In genomic region chr4:53437110-53437755, GRCm38 (mm10) we compare ENCODE assay signal across 11 mouse cellular contexts. TPM values are rescaled to one million over a fixed set of nuclear protein-coding genes. Genes with fewer than 3 reads are reported as not detected.
DNase-seq lines count a peak whose midpoint lies in the region; ATAC-seq lines count a peak whose summit lies in the region.
"Had no signal": no experiment of that assay in that cellular context is flagged by ENCODE, and none has a peak within 500 bp of the region (broad histone marks: within the 10 kb centered on the region; RNA-seq: fewer than 3 reads in every experiment).

No protein-coding gene starts in this region.

- H3K4me1 ChIP-seq in heart, embryonic 11.5 days (ENCODE audit: control insufficient read depth, insufficient read depth, low read length), result peaks cover 11% of the 10 kb centered on the region
- peaks cover 16% of the 10 kb centered on the region for H3K4me1 ChIP-seq in forebrain, embryonic 15.5 days

- no peaks in the 10 kb centered on the region; the same call in 1 of the 2 replicates for H3K27me3 ChIP-seq in heart, embryonic 11.5 days (ENCODE audit: control insufficient read depth, insufficient read depth, low read length)
- H3K27me3 ChIP-seq in forebrain, embryonic 15.5 days, result no peaks in the 10 kb centered on the region
- H3K27me3 ChIP-seq: heart, embryonic 15.5 days had no signal

- DNase-seq in heart, adult 8-10 months (ENCODE audit: low spot score), result peak; percentile 41
- peak; percentile 28 for DNase-seq in urinary bladder, postnatal 14 days (ENCODE audit: low spot score)
- no peak for DNase-seq in urinary bladder, postnatal 10 days (ENCODE audit: low spot score)
- peak; percentile 61 to 74 for DNase-seq in left cerebral cortex, postnatal 14 days (ENCODE audit: low spot score in 2 of 2)
- no peak for DNase-seq in retina, postnatal 1 day
- no peak for DNase-seq in retina, embryonic 14.5 days (ENCODE audit: low spot score)
- DNase-seq: cerebellum, postnatal 36 days had no signal

- H3K27ac ChIP-seq in heart, embryonic 11.5 days (ENCODE audit: low read depth, low read length), result no peak overlapping the region
- no peak overlapping the region; the same call in 1 of the 2 replicates for H3K27ac ChIP-seq in forebrain, embryonic 15.5 days (replicated peaks)
- H3K27ac ChIP-seq: heart, embryonic 15.5 days had no signal

- no peaks in the 10 kb centered on the region for H3K9me3 ChIP-seq in heart, embryonic 11.5 days (replicated peaks; ENCODE audit: control insufficient read depth, low read length)
- no peaks in the 10 kb centered on the region for H3K9me3 ChIP-seq in forebrain, embryonic 15.5 days
- H3K9me3 ChIP-seq: heart, embryonic 15.5 days had no signal

- H3K4me2 ChIP-seq in heart, embryonic 11.5 days, result no peak overlapping the region
- H3K4me2 ChIP-seq in forebrain, embryonic 15.5 days (replicated peaks), result no peak overlapping the region
- H3K4me2 ChIP-seq: heart, embryonic 15.5 days; liver, embryonic 11.5 days had no signal

- intact Hi-C loops in left cerebral cortex, postnatal 14 days (cut with DNase I), result loop anchor here (5.0 kb wide), 2 partner anchors 35 to 55 kb away; no protein-coding TSS in a partner anchor

- no peaks in the 10 kb centered on the region for H3K36me3 ChIP-seq in heart, embryonic 11.5 days (ENCODE audit: control insufficient read depth, insufficient read depth, low read length)
- H3K36me3 ChIP-seq in forebrain, embryonic 15.5 days, result no peaks in the 10 kb centered on the region
- H3K36me3 ChIP-seq: heart, embryonic 15.5 days had no signal

- no peak overlapping the region for H3K9ac ChIP-seq in heart, embryonic 11.5 days (ENCODE audit: low read depth, low read length)
- no peak overlapping the region for H3K9ac ChIP-seq in forebrain, embryonic 15.5 days (replicated peaks)
- H3K9ac ChIP-seq: heart, embryonic 15.5 days had no signal

- no peak for ATAC-seq in heart, embryonic 11.5 days (replicated peaks; ENCODE audit: insufficient number of reproducible peaks, low FRiP score, low TSS enrichment)
- ATAC-seq in forebrain, embryonic 15.5 days (replicated peaks), result no peak

- WGBS in heart, embryonic 11.5 days (ENCODE audit: insufficient replicate concordance), result 78% methylated on average over 10 of the region's 10 CpGs
- WGBS in forebrain, embryonic 15.5 days, result 69% methylated on average over 10 of the region's 10 CpGs

- no peak overlapping the region for H3K4me3 ChIP-seq in heart, embryonic 11.5 days (ENCODE audit: low read depth, low read length)
- no peak overlapping the region for H3K4me3 ChIP-seq in forebrain, embryonic 15.5 days
- H3K4me3 ChIP-seq: heart, embryonic 15.5 days had no signal

RNA-seq across cellular contexts. Expression of gene Slc44a1, which starts 3.0 kb away (rescaled TPM):
- 10 to 100 TPM; 26.4 to 31.2 (median 28.9) TPM for total RNA-seq in heart, adult 8-10 months (2022)
- polyA plus RNA-seq in heart, embryonic 11.5 days (2014; fragmentation: Nextera tagmentation; extraction: Ambion mirVana), result 19.5 and 25.5 TPM in 2 replicates
- 10 to 100 TPM; 65.0 to 70.6 TPM for total RNA-seq in left cerebral cortex, postnatal 14 days (2021)
- polyA plus RNA-seq in forebrain, embryonic 15.5 days (2015; fragmentation: Nextera tagmentation; extraction: Ambion mirVana), result 15.8 and 16.7 TPM in 2 replicates

Comparison
In these comparisons a context has a peak if more than half of its experiments do, and no peak if none do; other contexts are left out.
1. DNase-seq: peak in heart, adult 8-10 months (single experiment), urinary bladder, postnatal 14 days (single experiment) and left cerebral cortex, postnatal 14 days (2 of 2); none in urinary bladder, postnatal 10 days (single experiment), retina, postnatal 1 day (single experiment) and retina, embryonic 14.5 days (single experiment).